Mouse (Mus musculus) liver, adult 2 months (tissue): ENCODE results near the gene Pabpn1. TPM values are rescaled to one million over a fixed set of nuclear protein-coding genes. Genes with fewer than 3 reads are reported as not detected.

ENCODE experiments used
- DNase-seq: peaks from one replicate; pipeline ENCODE4 v3.0.0-alpha.2; 2011; ENCODE audit warnings: low read depth, low spot score; ENCODE audit errors: extremely low read depth
- H3K27ac ChIP-seq: fragments of 200-500 bp; replicated peaks from 2 replicates; pipeline ENCODE4 v1.5.1; 2012; ENCODE audit warnings: low read depth, mild to moderate bottlenecking, control low read depth, inconsistent platforms, low read length; ENCODE audit not compliant: insufficient read depth
- H3K27me3 ChIP-seq: fragments of 200-500 bp; 2 replicates; pipeline ENCODE4 v1.6.1; 2012; ENCODE audit warnings: mild to moderate bottlenecking, moderate library complexity, low read length, inconsistent platforms; ENCODE audit not compliant: control insufficient read depth, insufficient read depth
- H3K36me3 ChIP-seq: fragments of 200-500 bp; 2 replicates; pipeline ENCODE4 v1.6.1; 2012; ENCODE audit warnings: low read length, inconsistent platforms; ENCODE audit not compliant: control insufficient read depth, insufficient read depth
- H3K4me1 ChIP-seq: fragments of 200-500 bp; 2 replicates; pipeline ENCODE4 v1.6.1; 2011; ENCODE audit warnings: low read length; ENCODE audit not compliant: control insufficient read depth, insufficient read depth
- H3K4me3 ChIP-seq: fragments of 200-500 bp; 2 replicates; pipeline ENCODE4 v1.5.1; 2011; ENCODE audit warnings: low read depth, mild to moderate bottlenecking, control low read depth, low read length, moderate library complexity; ENCODE audit not compliant: insufficient read depth
- H3K79me2 ChIP-seq: fragments of 200-500 bp; 2 replicates; pipeline ENCODE4 v1.6.1; 2012; ENCODE audit warnings: inconsistent platforms, mild to moderate bottlenecking, low read length, moderate library complexity; ENCODE audit not compliant: control insufficient read depth, insufficient read depth
- H3K9ac ChIP-seq: fragments of 200-500 bp; 2 replicates; pipeline ENCODE4 v1.6.1; 2012; ENCODE audit warnings: low read depth, mild to moderate bottlenecking, control low read depth, inconsistent platforms, low read length
- CTCF ChIP-seq: fragments of 200-500 bp; IDR thresholded peaks from 2 replicates; pipeline ENCODE4 v1.5.1; 2011; ENCODE audit warnings: low read depth, low read length, control low read depth
- POLR2A ChIP-seq: fragments of 200-500 bp; IDR thresholded peaks from 2 replicates; pipeline ENCODE4 v1.6.1; 2011; ENCODE audit warnings: low read length, control low read depth; ENCODE audit not compliant: insufficient read depth; ENCODE audit errors: extremely low read depth
- WGBS: fragments of 180-500 bp; shearing (Covaris S2); methylation state at CpG from one replicate; pipeline ENCODE4 v1.1.7; 2018; 5-methylcytosine and 5-hydroxymethylcytosine counted together
- polyA plus RNA-seq: library from polyadenylated mRNA; depleted of rRNA; stranded (reverse); fragments of >200 nt; gene quantifications from 2 replicates; pipeline ENCODE4 v1.2.3, GENCODE M21; 2012
- total RNA-seq: library from RNA; depleted of rRNA; stranded (reverse); fragments of >200 nt; gene quantifications from 2 replicates; pipeline ENCODE4 v1.2.3, GENCODE M21; 2014

The Pabpn1 gene
- total and polyA plus RNA-seq, 2 experiments, result 29.7 to 89.4 TPM

DNA sequence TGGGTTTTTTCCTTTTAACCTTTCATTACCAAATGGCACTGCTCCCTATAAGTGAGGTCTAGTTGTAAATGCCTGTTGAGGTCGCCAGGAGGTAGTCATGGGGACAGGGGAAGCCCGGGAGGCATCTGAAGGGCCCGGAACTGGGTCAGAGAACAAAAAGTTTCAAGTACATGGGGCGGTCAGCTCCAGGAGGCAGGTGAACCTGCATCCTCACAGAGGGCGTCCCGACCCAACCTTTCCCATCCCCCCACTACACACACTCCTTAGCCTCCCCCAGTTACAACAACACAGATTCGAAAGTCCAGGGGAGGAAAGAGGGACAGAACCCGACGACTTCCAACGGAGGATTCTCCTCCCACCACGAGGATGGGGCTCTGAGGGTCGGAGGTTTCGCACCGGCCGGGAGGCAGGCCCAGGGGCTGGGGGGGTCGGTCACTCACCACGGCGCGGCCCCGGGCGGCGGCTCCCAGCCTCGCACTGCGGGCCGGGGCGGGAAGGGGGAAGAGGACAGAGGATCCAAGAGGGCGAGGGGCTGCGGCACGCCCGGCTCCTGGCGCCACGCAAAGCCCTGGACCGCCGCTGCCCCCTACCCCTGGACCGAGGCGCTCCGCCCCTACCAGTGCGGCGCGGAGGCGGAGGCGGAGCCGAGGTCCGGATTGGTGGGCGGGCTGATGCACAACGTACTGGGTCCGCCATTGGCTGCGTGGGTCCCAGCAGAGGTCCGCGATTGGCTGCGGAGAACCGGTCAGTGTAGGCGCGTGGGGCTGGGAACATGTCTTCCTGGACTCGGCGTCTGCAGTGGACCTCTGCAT, 28.6 kb upstream of the Pabpn1 start:
- TF ChIP-seq POLR2A (peak; percentile 64; the same call in 1 of the 2 replicates), CTCF (no peak)
- Histone ChIP-seq H3K4me1 (no peaks in the 10 kb centered on the region), H3K27me3 (no peaks in the 10 kb centered on the region), H3K9ac (peak overlapping the region; percentile 81), H3K4me3 (peak overlapping the region; percentile 68), H3K79me2 (no peaks in the 10 kb centered on the region), H3K36me3 (no peaks in the 10 kb centered on the region), H3K27ac (peak overlapping the region; percentile 14; the same call in 1 of the 2 replicates)
- peak; percentile 77 for DNase-seq
- under 1% methylated on average over 56 of the region's 56 CpGs for WGBS

DNA sequence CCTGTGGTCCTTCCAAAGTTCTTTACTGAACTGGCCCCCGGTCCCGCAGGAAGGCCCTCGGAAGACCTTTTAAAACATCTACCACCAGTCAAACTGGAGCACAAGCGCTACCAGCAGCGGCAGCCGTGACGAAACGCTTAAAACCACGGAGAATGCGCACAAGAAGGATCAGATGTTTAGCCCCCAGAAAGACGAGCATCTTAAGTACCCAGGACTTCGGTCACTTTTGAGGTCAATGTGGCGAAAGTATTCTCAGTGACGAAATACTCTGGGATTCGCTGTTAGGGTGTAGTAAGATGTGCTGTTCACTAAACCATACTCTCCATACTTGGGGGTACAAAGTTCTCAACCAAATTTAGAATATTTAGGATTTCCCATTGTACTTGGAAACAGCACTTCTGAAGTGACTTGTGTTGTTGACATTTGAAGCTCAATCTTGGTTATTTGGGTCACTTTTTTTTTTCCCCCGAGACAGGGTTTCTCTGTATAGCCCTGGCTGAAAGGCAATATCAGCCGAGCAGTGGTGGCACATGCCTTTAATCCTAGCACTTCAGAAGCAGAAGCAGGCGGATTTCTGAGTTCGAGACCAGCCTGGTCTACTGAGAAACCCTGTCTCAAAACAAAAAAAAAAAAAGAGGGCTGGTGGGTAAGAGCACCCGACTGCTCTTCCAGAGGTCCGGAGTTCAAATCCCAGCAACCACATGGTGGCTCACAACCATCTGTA, 27.8 kb upstream of the Pabpn1 start:
- Histone ChIP-seq H3K27me3 (no peaks in the 10 kb centered on the region), H3K4me3 (peak overlapping the region; percentile 68), H3K36me3 (no peaks in the 10 kb centered on the region), H3K27ac (0 out of 2 replicates have a peak overlapping the region, but pooled peaks have one; percentile 8), H3K4me1 (no peaks in the 10 kb centered on the region), H3K79me2 (no peaks in the 10 kb centered on the region), H3K9ac (peak overlapping the region; percentile 45)
- no peak for TF ChIP-seq CTCF
- 15% methylated on average over 21 of the region's 21 CpGs for WGBS
- DNase-seq, result no peak

DNA sequence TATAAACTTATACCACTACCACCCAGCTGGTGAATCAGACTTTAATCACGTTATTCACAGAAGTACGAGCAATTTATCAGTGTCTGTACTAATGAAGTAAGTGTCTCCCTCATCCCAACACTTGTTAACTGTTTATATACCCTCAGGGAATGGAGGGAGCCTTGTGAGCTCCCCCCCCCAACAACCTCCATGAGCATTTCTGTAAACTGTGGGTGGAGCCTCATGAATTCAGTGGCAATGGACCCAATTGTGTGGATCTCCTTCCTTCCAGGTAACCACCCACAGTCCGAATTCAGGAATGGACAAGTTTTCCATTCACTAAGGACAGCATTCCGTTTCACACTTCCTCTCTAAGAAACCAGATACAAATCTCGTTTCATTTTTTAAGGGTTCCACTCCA, 26.7 kb upstream of the Pabpn1 start:
- H3K27me3 ChIP-seq, result no peaks in the 10 kb centered on the region
- H3K9ac ChIP-seq, result no peak overlapping the region
- no peak overlapping the region for H3K27ac ChIP-seq
- 73% methylated on average over 5 of the region's 5 CpGs for WGBS
- no peak for DNase-seq
- TF ChIP-seq POLR2A (no peak), CTCF (no peak)
- no peaks in the 10 kb centered on the region for H3K36me3 ChIP-seq
- H3K4me3 ChIP-seq, result no peak overlapping the region
- H3K79me2 ChIP-seq, result no peaks in the 10 kb centered on the region
- H3K4me1 ChIP-seq, result no peaks in the 10 kb centered on the region

GRCm38 (mm10) chr14:54866268-54866667, 26.0 kb upstream of the Pabpn1 start:
- H3K4me3 ChIP-seq, result no peak overlapping the region
- no peaks in the 10 kb centered on the region for H3K79me2 ChIP-seq
- no peak overlapping the region for H3K27ac ChIP-seq
- no peak for DNase-seq
- TF ChIP-seq CTCF (no peak), POLR2A (no peak)
- no peaks in the 10 kb centered on the region for H3K4me1 ChIP-seq
- whole genome bisulfite sequencing, result 62% methylated on average over 3 of the region's 3 CpGs
- H3K27me3 ChIP-seq, result no peaks in the 10 kb centered on the region
- no peaks in the 10 kb centered on the region for H3K36me3 ChIP-seq
- H3K9ac ChIP-seq, result no peak overlapping the region

- H3K27me3 ChIP-seq, result no peaks in the 10 kb centered on the region
- H3K36me3 ChIP-seq, result no peaks in the 10 kb centered on the region
- no peak overlapping the region for H3K9ac ChIP-seq
- no peak for DNase-seq
- no peaks in the 10 kb centered on the region for H3K79me2 ChIP-seq
- no peak overlapping the region for H3K27ac ChIP-seq
- WGBS, result 61% methylated on average over 5 of the region's 5 CpGs
- no peak overlapping the region for H3K4me3 ChIP-seq
- TF ChIP-seq POLR2A (no peak), CTCF (peak; percentile 68)
- H3K4me1 ChIP-seq, result no peaks in the 10 kb centered on the region
Measured at GRCm38 (mm10) chr14:54866936-54867335, 25.4 kb upstream of the Pabpn1 start.
